Mouse (Mus musculus) megakaryocyte, embryonic 14.5 days (primary cell): ENCODE data around the gene Max.

Experiments used
- FLI1 ChIP-seq: IDR thresholded peaks from 2 replicates; pipeline ENCODE4 v1.6.1; 2012; ENCODE audit warnings: low read length, inconsistent platforms, mixed read lengths
- GATA1 ChIP-seq: IDR thresholded peaks from 3 replicates; pipeline ENCODE4 v1.6.1; 2012; ENCODE audit warnings: mixed read lengths, low read length, inconsistent platforms, borderline replicate concordance

DNA sequence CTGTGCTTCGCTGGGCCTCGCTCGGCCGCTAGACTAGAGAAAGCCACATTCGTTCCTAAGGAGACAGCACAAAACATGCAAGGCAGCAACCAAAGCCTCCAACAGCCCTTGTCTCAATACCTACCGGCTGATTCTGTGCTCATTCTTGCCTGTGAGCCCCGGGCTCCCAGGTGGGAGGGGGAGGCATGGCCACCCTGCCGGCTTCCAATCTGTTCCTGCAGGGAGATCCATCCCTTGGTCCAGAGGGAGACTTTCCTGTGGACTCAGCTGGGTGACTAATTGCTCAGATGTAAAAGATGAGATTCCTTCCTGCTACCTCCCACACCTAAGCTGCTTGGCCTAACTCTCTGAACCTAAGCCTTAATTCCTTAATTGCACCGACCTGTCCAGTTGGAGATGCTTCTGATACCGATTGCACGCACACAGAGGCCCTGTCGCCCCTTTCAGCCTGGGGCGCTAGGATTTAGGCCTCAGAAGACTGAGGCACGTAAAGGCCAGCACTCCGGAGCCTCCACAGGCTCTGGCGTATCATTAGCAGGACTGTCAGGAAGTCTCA is 50.8 kb downstream of the Max start:
- TF ChIP-seq GATA1 (no peak), FLI1 (no peak)
